Mouse (Mus musculus): Measurements from ENCODE around the gene Srsf1. TPM values are rescaled to one million over a fixed set of nuclear protein-coding genes. Genes with fewer than 3 reads are reported as not detected.

The Srsf1 gene
- total RNA-seq, 2 experiments from 2014 or later = 172 to 198 TPM

DNA sequence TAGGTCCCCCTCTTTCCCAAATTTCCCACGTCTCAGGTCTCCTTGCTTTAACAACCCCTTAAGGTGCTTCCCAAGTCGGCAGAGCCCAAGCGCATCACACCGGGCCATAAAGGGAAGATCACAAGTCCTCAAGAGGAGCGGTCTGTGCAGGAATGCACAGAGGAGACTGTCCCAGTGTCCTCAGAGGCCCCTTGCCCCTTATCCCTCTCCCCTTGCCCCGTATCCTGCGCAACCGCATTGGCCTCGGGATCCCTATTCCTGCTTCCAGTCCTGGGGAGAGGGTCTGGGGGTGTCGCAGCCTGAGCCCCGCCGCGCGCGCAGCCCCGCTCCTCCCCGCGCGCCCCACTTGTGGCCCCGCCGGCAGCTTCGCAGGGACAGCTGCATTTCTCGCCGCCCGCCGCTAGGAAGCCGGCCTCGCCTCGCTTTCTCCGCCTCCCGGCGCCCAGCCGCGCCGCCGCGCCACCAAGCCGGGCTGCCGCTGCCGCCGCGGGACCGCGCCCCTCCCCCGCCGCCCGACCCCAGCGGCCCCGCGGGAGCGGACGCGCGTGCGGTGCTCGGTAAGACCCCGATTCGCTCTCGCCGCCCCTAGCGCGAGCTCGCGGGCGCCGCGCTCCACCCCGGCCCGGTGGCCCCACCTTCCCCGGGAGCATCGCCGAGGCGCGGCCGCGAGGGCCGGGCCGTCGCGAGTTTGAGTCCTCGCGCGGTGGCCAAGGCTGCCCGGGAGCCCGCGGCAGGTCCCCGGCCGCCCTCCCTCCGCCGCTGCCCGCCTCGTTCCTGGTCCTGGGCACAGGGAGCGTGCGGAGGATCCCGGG lies 51.8 kb downstream of the Srsf1 start:
- intact Hi-C loops (cut with DNase I) = loop anchor here (5.0 kb wide), 1 partner anchor 53 kb away; no protein-coding TSS in a partner anchor
- peak; percentile 56 to 89 for DNase-seq (ENCODE audit: extremely low spot score in 1 of 2, low spot score in 2 of 2)

DNA sequence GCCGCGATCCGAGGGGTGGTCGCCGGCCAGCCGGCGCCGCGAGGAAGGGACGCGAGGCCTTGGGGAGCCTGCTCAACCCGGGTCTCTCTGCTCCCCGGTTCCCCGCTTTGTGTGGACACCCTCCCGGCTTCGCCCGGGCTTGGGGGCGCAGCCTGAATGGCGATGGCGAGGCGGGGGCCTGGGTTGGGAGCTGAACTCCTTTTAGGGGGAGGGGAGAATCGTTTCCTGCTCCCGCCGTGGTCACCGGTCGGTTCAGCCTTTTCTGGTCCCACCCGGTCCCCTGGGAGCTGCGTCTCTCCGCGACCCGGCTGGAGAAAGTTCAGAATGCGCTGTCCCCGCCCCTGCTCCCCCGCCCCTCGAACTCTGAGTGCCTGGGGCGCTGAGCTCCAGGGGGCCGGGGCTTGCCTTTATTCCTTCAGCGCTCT lies 52.4 kb downstream of the Srsf1 start:
- peak; percentile 19 to 82 for DNase-seq (ENCODE audit: extremely low spot score in 1 of 2, low spot score in 2 of 2)
- intact Hi-C loops (cut with DNase I) = loop anchor here (5.0 kb wide), 1 partner anchor 53 kb away; no protein-coding TSS in a partner anchor

DNA sequence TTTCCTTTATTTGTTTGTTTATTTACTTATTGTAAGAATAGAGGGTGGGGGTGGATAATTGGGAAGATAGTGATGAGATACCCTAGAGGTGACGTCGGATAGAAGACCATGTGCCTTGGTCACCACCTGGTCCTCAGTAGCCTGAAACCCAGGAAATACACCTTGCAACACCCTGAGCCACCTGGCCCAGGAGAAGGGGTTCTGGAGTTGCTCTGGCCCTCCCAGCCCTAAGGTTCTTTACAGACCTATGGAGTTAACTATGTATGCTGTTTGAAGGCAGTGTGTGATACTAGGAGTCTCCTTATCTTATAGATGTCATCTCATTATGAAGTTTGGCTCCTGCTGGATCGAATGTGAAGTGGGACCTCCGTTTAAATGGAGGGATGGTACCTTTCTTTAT lies 53.0 kb downstream of the Srsf1 start:
- intact Hi-C loops (cut with DNase I) = no loop called here
- no peak for DNase-seq (ENCODE audit: extremely low spot score in 1 of 2, low spot score in 2 of 2)

Other genes with a start within 250 kb of the Srsf1 start
- 1 to 10 TPM; 1.5 to 2.7 TPM for gene Lpo, start 219.1 kb upstream of the Srsf1 start, total RNA-seq (2021)
- gene Mks1, start 194.2 kb upstream of the Srsf1 start, total RNA-seq (2021) = 1 to 10 TPM; 4.6 to 5.0 TPM
- gene Epx, start 171.8 kb upstream of the Srsf1 start, total RNA-seq (2021) = under 1 TPM; 0.36 to 0.77 TPM
- not detected for gene Olfr462, start 155.1 kb upstream of the Srsf1 start, total RNA-seq (2021)
- not detected for gene Olfr463, start 150.0 kb upstream of the Srsf1 start, total RNA-seq (2021)
- under 1 TPM in 1 of 2 experiments, not detected in 1; 0.22 TPM for gene Olfr464, start 126.4 kb upstream of the Srsf1 start, total RNA-seq (2021)
- 100 to 1,000 TPM; 373 to 406 TPM for gene Dynll2, start 59.8 kb upstream of the Srsf1 start, total RNA-seq (2021)
- 10 to 100 TPM; 23.6 to 25.5 TPM for gene Vezf1, start 20.9 kb downstream of the Srsf1 start, total RNA-seq (2021)
- gene Cuedc1, start 50.7 kb downstream of the Srsf1 start, total RNA-seq (2021) = 10 to 100 TPM; 37.1 to 43.6 TPM
- 10 to 100 TPM; 55.1 to 68.0 TPM for gene Mrps23, start 157.0 kb downstream of the Srsf1 start, total RNA-seq (2021)
- not detected for gene Ccdc182, start 246.7 kb downstream of the Srsf1 start, total RNA-seq (2021)